Mouse (Mus musculus): Measurements from ENCODE around the gene Olfr91.

DNA sequence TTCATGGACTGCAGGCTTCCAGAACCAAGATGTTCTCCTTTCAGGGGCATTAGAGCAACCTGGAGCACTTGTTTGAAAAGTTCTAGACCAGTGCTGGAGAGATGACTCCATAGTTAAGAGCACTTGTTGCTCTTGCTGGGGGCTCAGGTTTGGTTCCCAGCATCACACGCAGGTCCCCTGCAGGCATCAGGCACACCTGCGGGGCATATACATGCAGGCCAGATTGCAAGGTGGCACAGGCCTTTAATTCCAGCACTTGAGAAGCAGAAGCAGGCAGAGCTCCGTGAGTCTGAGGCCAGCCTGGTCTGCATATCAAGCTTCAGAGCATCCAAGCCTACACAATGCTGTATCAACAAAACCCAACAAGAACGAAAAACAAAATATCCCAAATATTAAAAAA, 16.4 kb downstream of the Olfr91 start:
- TF ChIP-seq FLI1 (IDR thresholded peaks at IDR 0.05; ENCODE audit: low read length) = no peak
- TF ChIP-seq GATA1 (IDR thresholded peaks at IDR 0.05; ENCODE audit: borderline replicate concordance, low read length) = no peak

Data from megakaryocyte, embryonic 14.5 days (primary cell).